Mouse (Mus musculus) liver, adult 2 months (tissue): ENCODE data around the gene Cdk5r1. TPM values are rescaled to one million over a fixed set of nuclear protein-coding genes. Genes with fewer than 3 reads are reported as not detected.

Source experiments
- DNase-seq: peaks from one replicate; pipeline ENCODE4 v3.0.0-alpha.2; 2011; ENCODE audit warnings: low read depth, low spot score; ENCODE audit errors: extremely low read depth
- H3K27ac ChIP-seq: fragments of 200-500 bp; replicated peaks from 2 replicates; pipeline ENCODE4 v1.5.1; 2012; ENCODE audit warnings: low read depth, mild to moderate bottlenecking, control low read depth, inconsistent platforms, low read length; ENCODE audit not compliant: insufficient read depth
- H3K27me3 ChIP-seq: fragments of 200-500 bp; 2 replicates; pipeline ENCODE4 v1.6.1; 2012; ENCODE audit warnings: mild to moderate bottlenecking, moderate library complexity, low read length, inconsistent platforms; ENCODE audit not compliant: control insufficient read depth, insufficient read depth
- H3K36me3 ChIP-seq: fragments of 200-500 bp; 2 replicates; pipeline ENCODE4 v1.6.1; 2012; ENCODE audit warnings: low read length, inconsistent platforms; ENCODE audit not compliant: control insufficient read depth, insufficient read depth
- H3K4me1 ChIP-seq: fragments of 200-500 bp; 2 replicates; pipeline ENCODE4 v1.6.1; 2011; ENCODE audit warnings: low read length; ENCODE audit not compliant: control insufficient read depth, insufficient read depth
- H3K4me3 ChIP-seq: fragments of 200-500 bp; 2 replicates; pipeline ENCODE4 v1.5.1; 2011; ENCODE audit warnings: low read depth, mild to moderate bottlenecking, control low read depth, low read length, moderate library complexity; ENCODE audit not compliant: insufficient read depth
- H3K79me2 ChIP-seq: fragments of 200-500 bp; 2 replicates; pipeline ENCODE4 v1.6.1; 2012; ENCODE audit warnings: inconsistent platforms, mild to moderate bottlenecking, low read length, moderate library complexity; ENCODE audit not compliant: control insufficient read depth, insufficient read depth
- H3K9ac ChIP-seq: fragments of 200-500 bp; 2 replicates; pipeline ENCODE4 v1.6.1; 2012; ENCODE audit warnings: low read depth, mild to moderate bottlenecking, control low read depth, inconsistent platforms, low read length
- CTCF ChIP-seq: fragments of 200-500 bp; IDR thresholded peaks from 2 replicates; pipeline ENCODE4 v1.5.1; 2011; ENCODE audit warnings: low read depth, low read length, control low read depth
- POLR2A ChIP-seq: fragments of 200-500 bp; IDR thresholded peaks from 2 replicates; pipeline ENCODE4 v1.6.1; 2011; ENCODE audit warnings: low read length, control low read depth; ENCODE audit not compliant: insufficient read depth; ENCODE audit errors: extremely low read depth
- WGBS: fragments of 180-500 bp; shearing (Covaris S2); methylation state at CpG from one replicate; pipeline ENCODE4 v1.1.7; 2018; 5-methylcytosine and 5-hydroxymethylcytosine counted together
- polyA plus RNA-seq: library from polyadenylated mRNA; depleted of rRNA; stranded (reverse); fragments of >200 nt; gene quantifications from 2 replicates; pipeline ENCODE4 v1.2.3, GENCODE M21; 2012
- total RNA-seq: library from RNA; depleted of rRNA; stranded (reverse); fragments of >200 nt; gene quantifications from 2 replicates; pipeline ENCODE4 v1.2.3, GENCODE M21; 2014

Cdk5r1 gene
- total and polyA plus RNA-seq, 2 experiments = 0.18 to 0.61 TPM

DNA sequence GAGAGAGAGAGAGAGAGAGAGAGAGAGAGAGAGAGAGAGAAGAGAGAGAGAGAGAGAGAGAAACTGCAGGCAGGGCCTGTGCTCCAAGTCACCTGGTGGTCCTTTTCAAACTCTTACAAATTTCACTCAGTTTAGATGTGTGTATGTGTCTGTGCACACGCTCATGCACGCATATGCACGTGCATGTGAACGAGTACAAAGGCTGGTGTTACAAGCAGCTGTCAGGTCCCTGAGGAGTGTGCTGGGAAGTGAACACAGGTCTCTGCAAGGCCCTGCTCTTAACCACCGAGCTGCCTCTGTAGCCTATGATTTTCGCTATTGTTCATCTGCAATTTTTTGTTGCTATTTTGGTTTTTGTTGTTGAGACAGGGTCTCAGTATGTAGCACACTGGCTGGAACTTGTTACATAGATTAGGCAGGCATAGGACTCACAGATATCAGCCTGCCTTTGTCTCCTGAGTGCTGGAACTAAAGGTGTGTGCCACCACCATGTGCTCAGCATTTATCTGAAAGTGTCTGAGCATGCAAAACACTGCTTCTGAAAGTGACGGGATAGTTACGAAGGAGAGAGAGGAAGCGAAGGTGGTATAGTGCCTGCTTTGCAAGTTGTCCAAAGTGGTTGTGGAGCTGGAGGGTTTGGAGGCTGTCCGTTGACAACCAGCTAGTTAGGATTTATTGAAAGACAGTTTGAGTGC, 20.5 kb downstream of the Cdk5r1 start:
- H3K79me2 ChIP-seq = no peaks in the 10 kb centered on the region
- H3K4me3 ChIP-seq = no peak overlapping the region
- no peaks in the 10 kb centered on the region for H3K36me3 ChIP-seq
- no peak overlapping the region for H3K9ac ChIP-seq
- no peaks in the 10 kb centered on the region for H3K27me3 ChIP-seq
- no peak overlapping the region for H3K27ac ChIP-seq
- WGBS = 93% methylated on average over 10 of the region's 10 CpGs
- TF ChIP-seq CTCF = no peak
- TF ChIP-seq POLR2A = no peak
- peaks cover 3% of the 10 kb centered on the region; the same call in 1 of the 2 replicates for H3K4me1 ChIP-seq
- DNase-seq = no peak

DNA sequence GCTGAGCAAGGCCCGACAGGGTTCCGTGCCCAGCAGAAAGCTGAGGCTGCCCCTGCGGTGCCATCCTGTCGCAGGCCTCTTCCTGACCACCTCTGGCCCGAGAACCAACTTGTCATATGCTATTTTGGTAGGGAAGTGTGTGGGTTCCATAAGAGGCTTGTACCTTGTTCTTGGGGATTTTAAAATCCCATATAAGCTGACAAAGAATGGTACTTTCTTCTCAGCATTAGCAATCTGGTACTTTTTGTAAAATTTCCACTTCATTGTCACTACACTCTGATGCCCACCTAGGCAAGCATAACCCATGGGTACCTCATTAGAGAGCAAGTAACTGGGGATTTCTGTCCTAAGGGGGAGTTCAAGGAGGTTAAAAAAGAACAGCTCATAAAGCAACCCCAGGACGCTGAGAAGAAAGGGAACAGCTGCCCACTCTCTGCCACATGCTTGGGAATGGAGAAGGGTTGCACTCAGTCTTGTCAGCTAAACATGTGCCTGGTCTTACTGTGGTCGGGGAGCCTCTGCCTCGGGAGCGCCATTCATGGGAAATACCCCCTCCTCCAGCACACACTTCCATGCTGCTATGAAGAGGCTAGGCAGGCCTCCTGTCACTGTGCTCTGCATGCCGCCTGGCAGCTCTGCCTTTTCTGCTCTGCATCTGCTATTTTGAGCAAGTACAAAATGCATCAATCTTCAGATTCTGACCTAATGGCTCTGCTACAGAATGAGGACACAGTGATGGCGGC, 21.7 kb downstream of the Cdk5r1 start:
- Histone ChIP-seq H3K27me3 (no peaks in the 10 kb centered on the region), H3K36me3 (no peaks in the 10 kb centered on the region), H3K27ac (no peak overlapping the region), H3K9ac (no peak overlapping the region), H3K4me1 (peaks cover 3% of the 10 kb centered on the region; the same call in 1 of the 2 replicates), H3K79me2 (no peaks in the 10 kb centered on the region), H3K4me3 (no peak overlapping the region)
- 85% methylated on average over 11 of the region's 11 CpGs for WGBS
- TF ChIP-seq POLR2A (no peak), CTCF (no peak)
- no peak for DNase-seq

DNA sequence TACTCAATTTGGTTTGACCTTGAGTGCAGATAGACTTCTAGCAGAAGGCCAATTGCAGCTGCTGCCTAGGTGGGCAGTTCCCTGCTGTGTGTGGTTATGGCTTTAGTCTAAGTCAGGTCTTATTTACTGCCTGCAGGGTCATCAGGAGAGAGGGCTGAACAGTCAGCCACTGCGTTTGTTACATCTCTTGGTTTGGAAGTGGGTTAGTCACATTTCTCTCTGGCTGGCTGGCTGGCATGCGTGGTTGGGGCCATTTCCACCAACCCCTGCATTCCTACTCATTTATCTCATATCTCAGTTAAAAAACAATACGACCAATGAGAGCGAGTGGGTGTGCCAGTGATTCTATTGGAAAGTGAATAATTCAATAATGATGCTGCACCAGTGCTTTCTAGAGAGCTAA, 22.7 kb downstream of the Cdk5r1 start:
- H3K9ac ChIP-seq = no peak overlapping the region
- no peak for TF ChIP-seq CTCF
- TF ChIP-seq POLR2A = no peak
- no peaks in the 10 kb centered on the region for H3K79me2 ChIP-seq
- no peaks in the 10 kb centered on the region for H3K36me3 ChIP-seq
- no peak for DNase-seq
- peaks cover 3% of the 10 kb centered on the region; the same call in 1 of the 2 replicates for H3K4me1 ChIP-seq
- no peaks in the 10 kb centered on the region for H3K27me3 ChIP-seq
- no peak overlapping the region for H3K27ac ChIP-seq
- H3K4me3 ChIP-seq = no peak overlapping the region
- 71% methylated on average over 4 of the region's 4 CpGs for WGBS

DNA sequence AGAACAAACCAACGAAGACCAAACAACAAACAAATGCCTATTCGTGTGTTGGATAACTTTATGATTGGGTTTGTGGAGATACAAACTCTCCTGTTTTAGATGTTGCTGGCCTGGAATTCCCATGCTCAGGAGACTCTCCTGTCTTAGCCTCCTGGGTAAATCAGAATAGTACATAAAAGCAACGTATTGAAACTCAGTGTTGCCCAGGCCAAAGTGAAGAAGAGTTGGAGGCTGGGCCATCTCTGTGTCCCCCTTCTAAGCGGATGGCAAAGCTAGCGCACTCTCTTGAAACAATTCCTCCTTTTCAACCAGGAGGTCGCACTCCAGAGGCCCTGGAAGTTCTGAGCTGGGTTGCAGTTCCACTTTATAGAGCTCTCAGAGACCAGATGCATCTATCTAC, 26.5 kb downstream of the Cdk5r1 start:
- no peak for DNase-seq
- H3K27me3 ChIP-seq = no peaks in the 10 kb centered on the region
- H3K79me2 ChIP-seq = no peaks in the 10 kb centered on the region
- no peak overlapping the region for H3K27ac ChIP-seq
- no peak overlapping the region for H3K9ac ChIP-seq
- WGBS = 87% methylated on average over 6 of the region's 6 CpGs
- H3K36me3 ChIP-seq = no peaks in the 10 kb centered on the region
- TF ChIP-seq POLR2A (no peak), CTCF (no peak)
- peaks cover 3% of the 10 kb centered on the region; the same call in 1 of the 2 replicates for H3K4me1 ChIP-seq
- no peak overlapping the region for H3K4me3 ChIP-seq

DNA sequence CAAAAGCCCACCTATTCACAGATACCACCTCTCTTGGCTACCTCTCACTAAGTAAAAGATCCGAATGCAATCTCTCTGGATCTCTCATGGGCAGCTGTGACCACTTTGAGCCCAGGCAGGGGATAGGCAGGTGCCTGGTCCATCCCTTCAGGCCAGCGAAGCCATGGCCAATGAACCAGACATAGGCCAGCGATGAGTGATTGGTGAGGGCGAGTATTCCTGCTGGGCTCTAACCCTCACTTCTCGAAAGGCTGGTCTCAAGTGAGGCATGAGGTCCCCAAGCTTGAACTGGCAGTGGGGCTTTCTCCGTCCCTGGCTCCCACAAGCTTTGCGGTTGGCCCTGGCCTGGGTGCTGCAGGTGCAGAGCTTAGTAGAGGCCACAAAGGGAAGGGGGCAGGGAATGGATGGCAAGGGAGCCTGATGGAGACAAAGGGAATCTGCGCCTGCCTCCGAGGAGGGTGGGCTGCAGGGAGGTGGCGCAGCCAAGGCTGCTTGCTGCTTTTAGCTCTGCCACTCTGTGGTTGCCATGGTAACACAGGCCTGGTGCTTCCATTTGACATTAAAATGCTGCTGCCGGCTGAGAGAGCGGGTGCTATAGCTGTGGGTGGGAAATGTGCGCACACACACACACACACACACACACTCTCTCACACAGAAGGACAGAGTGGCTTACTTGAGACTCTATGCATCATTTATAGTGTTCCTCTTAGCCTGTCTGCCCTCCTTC, 27.1 kb downstream of the Cdk5r1 start:
- 83% methylated on average over 13 of the region's 13 CpGs for WGBS

More for the DNA sequence above, 27.1 kb downstream of the Cdk5r1 start:
- H3K4me1 ChIP-seq = peaks cover 3% of the 10 kb centered on the region; the same call in 1 of the 2 replicates
- no peaks in the 10 kb centered on the region for H3K27me3 ChIP-seq
- no peaks in the 10 kb centered on the region for H3K79me2 ChIP-seq
- no peak overlapping the region for H3K4me3 ChIP-seq
- no peak for DNase-seq
- no peak overlapping the region for H3K27ac ChIP-seq
- H3K9ac ChIP-seq = no peak overlapping the region
- TF ChIP-seq POLR2A (no peak), CTCF (no peak)
- H3K36me3 ChIP-seq = no peaks in the 10 kb centered on the region
